Mouse (Mus musculus) neural tube, embryonic 13.5 days (tissue): ENCODE results near the gene Wscd2. TPM values are rescaled to one million over a fixed set of nuclear protein-coding genes. Genes with fewer than 3 reads are reported as not detected.
A peak's percentile ranks its signal among the peaks of the same experiment; 100 is the strongest.
"Not testable (repeated sequence)": the region's sequence is repeated elsewhere in the genome, so short reads cannot be mapped to it uniquely, and the experiment has no call there.

Source experiments
- ATAC-seq: fragments of 200-750 bp; cut with Nextera tagmentation; 2 replicates; pipeline ENCODE4 v1.8.0; 2017; ENCODE audit warnings: low read depth, mild to moderate bottlenecking, moderate TSS enrichment, moderate library complexity
- H3K27ac ChIP-seq: fragments of 300-500 bp; sonication (generic); replicated peaks from 2 replicates; pipeline ENCODE4 v1.5.1; 2015; ENCODE audit warnings: moderate library complexity, mild to moderate bottlenecking, inconsistent platforms
- H3K27me3 ChIP-seq: fragments of 300-500 bp; sonication (generic); 2 replicates; pipeline ENCODE4 v1.6.1; 2015; ENCODE audit warnings: mild to moderate bottlenecking, inconsistent platforms
- H3K36me3 ChIP-seq: fragments of 300-500 bp; sonication (generic); 2 replicates; pipeline ENCODE4 v1.6.1; 2015; ENCODE audit warnings: mild to moderate bottlenecking, inconsistent platforms
- H3K4me1 ChIP-seq: fragments of 300-500 bp; sonication (generic); replicated peaks from 2 replicates; pipeline ENCODE4 v1.6.1; 2015; ENCODE audit warnings: inconsistent platforms
- H3K4me2 ChIP-seq: fragments of 300-500 bp; sonication (generic); 2 replicates; pipeline ENCODE4 v1.6.1; 2015; ENCODE audit warnings: inconsistent platforms, mild to moderate bottlenecking, moderate library complexity
- H3K4me3 ChIP-seq: fragments of 300-500 bp; sonication (generic); 2 replicates; pipeline ENCODE4 v1.5.1; 2015; ENCODE audit warnings: mild to moderate bottlenecking, inconsistent platforms
- H3K9ac ChIP-seq: fragments of 300-500 bp; sonication (generic); 2 replicates; pipeline ENCODE4 v1.6.1; 2015; ENCODE audit warnings: moderate library complexity, mild to moderate bottlenecking, inconsistent platforms
- H3K9me3 ChIP-seq: fragments of 300-500 bp; sonication (generic); 2 replicates; pipeline ENCODE4 v1.6.1; 2016; ENCODE audit warnings: inconsistent platforms
- WGBS: fragments of 180-500 bp; shearing (Covaris S2); methylation state at CpG from one replicate; pipeline ENCODE4 v1.1.7; 2015; 5-methylcytosine and 5-hydroxymethylcytosine counted together
- polyA plus RNA-seq: library from polyadenylated mRNA; unstranded; fragments of >200 nt; fragmentation: Nextera tagmentation; extraction: Ambion mirVana; gene quantifications from 2 replicates; pipeline ENCODE4 v1.2.1, GENCODE M21; 2015

Wscd2 gene
- polyA plus RNA-seq, 1 experiment from 2014 or later = 16.3 TPM

GRCm38 (mm10) chr5:113565858-113566257 is 75.7 kb downstream of the Wscd2 start:
- Histone ChIP-seq H3K4me1 (no peaks in the 10 kb centered on the region), H3K9me3 (no peaks in the 10 kb centered on the region), H3K9ac (no peak overlapping the region), H3K27ac (no peak overlapping the region), H3K4me3 (no peak overlapping the region), H3K27me3 (no peaks in the 10 kb centered on the region; the same call in 1 of the 2 replicates), H3K36me3 (no peaks in the 10 kb centered on the region), H3K4me2 (no peak overlapping the region)
- no peak for ATAC-seq
- 69% methylated on average over 12 of the region's 12 CpGs for WGBS

GRCm38 (mm10) chr5:113570056-113570717 is 80.1 kb downstream of the Wscd2 start:
- Histone ChIP-seq H3K9me3 (no peaks in the 10 kb centered on the region), H3K27ac (no peak overlapping the region), H3K4me2 (no peak overlapping the region), H3K27me3 (no peaks in the 10 kb centered on the region; the same call in 1 of the 2 replicates), H3K4me1 (no peaks in the 10 kb centered on the region; the same call in 1 of the 2 replicates), H3K36me3 (peaks cover 10% of the 10 kb centered on the region; the same call in 1 of the 2 replicates), H3K9ac (no peak overlapping the region), H3K4me3 (no peak overlapping the region)
- no peak for ATAC-seq
- 53% methylated on average over 7 of the region's 7 CpGs for WGBS

GRCm38 (mm10) chr5:113577555-113577954 is 87.4 kb downstream of the Wscd2 start:
- Histone ChIP-seq H3K4me1 (peaks cover 35% of the 10 kb centered on the region), H3K27ac (peak overlapping the region; percentile 52; the same call in 1 of the 2 replicates), H3K36me3 (peaks cover 10% of the 10 kb centered on the region; the same call in 1 of the 2 replicates), H3K27me3 (no peaks in the 10 kb centered on the region), H3K9me3 (no peaks in the 10 kb centered on the region), H3K9ac (peak overlapping the region; percentile 49; the same call in 1 of the 2 replicates), H3K4me2 (peak overlapping the region; percentile 42), H3K4me3 (no peak overlapping the region)
- 76% methylated on average over 7 of the region's 7 CpGs for WGBS
- ATAC-seq = peak; percentile 45; the same call in 1 of the 2 replicates

DNA sequence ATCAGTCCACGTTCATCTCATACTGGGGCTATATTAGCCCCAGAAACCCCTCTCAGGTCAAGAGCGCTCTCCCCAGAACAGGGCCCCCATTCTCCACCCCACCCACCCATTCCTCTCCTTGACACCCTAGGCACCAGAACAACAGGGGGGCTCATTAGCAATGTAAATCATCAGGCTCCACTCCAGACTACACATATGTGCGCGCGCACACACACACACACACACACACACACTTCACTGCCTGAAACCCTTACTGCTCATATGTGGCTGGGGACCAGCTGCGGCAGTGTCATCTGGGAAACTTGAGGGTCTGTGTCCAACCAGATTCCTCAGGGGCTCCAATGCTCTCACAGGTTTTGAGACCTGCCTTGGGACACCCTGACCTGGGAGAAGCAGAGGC is 88.3 kb downstream of the Wscd2 start:
- ATAC-seq = peak; percentile 15
- H3K9ac ChIP-seq = no peak overlapping the region
- peak overlapping the region; percentile 67 for H3K27ac ChIP-seq
- no peaks in the 10 kb centered on the region for H3K9me3 ChIP-seq
- peaks cover 10% of the 10 kb centered on the region; the same call in 1 of the 2 replicates for H3K36me3 ChIP-seq
- no peak overlapping the region for H3K4me2 ChIP-seq
- whole genome bisulfite sequencing = 70% methylated on average over 6 of the region's 6 CpGs
- H3K4me1 ChIP-seq = peaks cover 37% of the 10 kb centered on the region
- H3K27me3 ChIP-seq = no peaks in the 10 kb centered on the region
- no peak overlapping the region for H3K4me3 ChIP-seq

DNA sequence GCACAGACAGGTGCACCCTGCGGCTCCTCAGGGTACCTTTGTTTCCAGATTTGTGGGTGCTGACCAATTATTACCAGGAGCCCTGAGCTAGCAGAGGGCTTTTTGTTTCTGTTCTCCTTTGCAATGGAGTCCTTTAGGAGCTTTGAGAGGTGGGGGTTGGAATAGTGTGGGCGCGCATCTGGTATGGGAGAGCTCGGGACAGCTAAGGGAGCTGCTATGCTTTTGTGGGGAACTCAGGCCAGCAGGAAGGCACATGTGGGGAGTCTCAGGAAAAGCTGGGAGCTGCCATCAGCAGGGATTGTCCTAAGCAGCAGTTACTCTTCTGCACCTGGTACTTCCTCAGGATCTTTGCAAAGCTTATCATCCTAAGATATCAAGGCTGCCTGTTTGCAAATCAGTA is 89.0 kb downstream of the Wscd2 start:
- H3K9ac ChIP-seq = no peak overlapping the region; the same call in 1 of the 2 replicates
- no peaks in the 10 kb centered on the region for H3K9me3 ChIP-seq
- H3K4me2 ChIP-seq = no peak overlapping the region
- H3K4me3 ChIP-seq = no peak overlapping the region
- peaks cover 5% of the 10 kb centered on the region; the same call in 1 of the 2 replicates for H3K36me3 ChIP-seq
- ATAC-seq = peak; percentile 30; the same call in 1 of the 2 replicates
- H3K4me1 ChIP-seq = peaks cover 41% of the 10 kb centered on the region
- H3K27me3 ChIP-seq = no peaks in the 10 kb centered on the region
- peak overlapping the region; percentile 67 for H3K27ac ChIP-seq
- WGBS = 68% methylated on average over 4 of the region's 4 CpGs

GRCm38 (mm10) chr5:113580248-113580647 is 90.1 kb downstream of the Wscd2 start:
- ATAC-seq = no peak
- H3K27me3 ChIP-seq = no peaks in the 10 kb centered on the region
- no peaks in the 10 kb centered on the region for H3K36me3 ChIP-seq
- no peaks in the 10 kb centered on the region for H3K9me3 ChIP-seq
- H3K4me3 ChIP-seq = no peak overlapping the region
- peaks cover 46% of the 10 kb centered on the region for H3K4me1 ChIP-seq
- 45% methylated on average over 8 of the region's 8 CpGs for WGBS
- H3K9ac ChIP-seq = no peak overlapping the region
- H3K27ac ChIP-seq = peak overlapping the region; percentile 67; the same call in 1 of the 2 replicates
- H3K4me2 ChIP-seq = no peak overlapping the region

- no peaks in the 10 kb centered on the region for H3K36me3 ChIP-seq
- no peaks in the 10 kb centered on the region for H3K9me3 ChIP-seq
- no peaks in the 10 kb centered on the region for H3K27me3 ChIP-seq
- peaks cover 46% of the 10 kb centered on the region for H3K4me1 ChIP-seq
- no peak for ATAC-seq
- WGBS = 34% methylated on average over 9 of the region's 9 CpGs
- no peak overlapping the region for H3K9ac ChIP-seq
- no peak overlapping the region for H3K4me2 ChIP-seq
- no peak overlapping the region for H3K4me3 ChIP-seq
- no peak overlapping the region for H3K27ac ChIP-seq
Measured at GRCm38 (mm10) chr5:113580801-113581200, 90.7 kb downstream of the Wscd2 start.

GRCm38 (mm10) chr5:113583424-113584162 is 93.5 kb downstream of the Wscd2 start:
- no peak overlapping the region for H3K9ac ChIP-seq
- no peaks in the 10 kb centered on the region for H3K27me3 ChIP-seq
- no peak overlapping the region for H3K4me2 ChIP-seq
- no peak overlapping the region for H3K4me3 ChIP-seq
- no peak overlapping the region for H3K27ac ChIP-seq
- ATAC-seq = no peak
- 64% methylated on average over 5 of the region's 5 CpGs for WGBS
- peaks cover 31% of the 10 kb centered on the region for H3K4me1 ChIP-seq
- H3K9me3 ChIP-seq = no peaks in the 10 kb centered on the region
- no peaks in the 10 kb centered on the region for H3K36me3 ChIP-seq

GRCm38 (mm10) chr5:113584439-113584838 is 94.3 kb downstream of the Wscd2 start:
- Histone ChIP-seq H3K27ac (no peak overlapping the region), H3K4me2 (no peak overlapping the region), H3K27me3 (no peaks in the 10 kb centered on the region), H3K36me3 (no peaks in the 10 kb centered on the region), H3K4me3 (no peak overlapping the region), H3K9me3 (no peaks in the 10 kb centered on the region), H3K9ac (no peak overlapping the region), H3K4me1 (peaks cover 23% of the 10 kb centered on the region)
- WGBS = 40% methylated on average over 6 of the region's 6 CpGs
- no peak for ATAC-seq

DNA sequence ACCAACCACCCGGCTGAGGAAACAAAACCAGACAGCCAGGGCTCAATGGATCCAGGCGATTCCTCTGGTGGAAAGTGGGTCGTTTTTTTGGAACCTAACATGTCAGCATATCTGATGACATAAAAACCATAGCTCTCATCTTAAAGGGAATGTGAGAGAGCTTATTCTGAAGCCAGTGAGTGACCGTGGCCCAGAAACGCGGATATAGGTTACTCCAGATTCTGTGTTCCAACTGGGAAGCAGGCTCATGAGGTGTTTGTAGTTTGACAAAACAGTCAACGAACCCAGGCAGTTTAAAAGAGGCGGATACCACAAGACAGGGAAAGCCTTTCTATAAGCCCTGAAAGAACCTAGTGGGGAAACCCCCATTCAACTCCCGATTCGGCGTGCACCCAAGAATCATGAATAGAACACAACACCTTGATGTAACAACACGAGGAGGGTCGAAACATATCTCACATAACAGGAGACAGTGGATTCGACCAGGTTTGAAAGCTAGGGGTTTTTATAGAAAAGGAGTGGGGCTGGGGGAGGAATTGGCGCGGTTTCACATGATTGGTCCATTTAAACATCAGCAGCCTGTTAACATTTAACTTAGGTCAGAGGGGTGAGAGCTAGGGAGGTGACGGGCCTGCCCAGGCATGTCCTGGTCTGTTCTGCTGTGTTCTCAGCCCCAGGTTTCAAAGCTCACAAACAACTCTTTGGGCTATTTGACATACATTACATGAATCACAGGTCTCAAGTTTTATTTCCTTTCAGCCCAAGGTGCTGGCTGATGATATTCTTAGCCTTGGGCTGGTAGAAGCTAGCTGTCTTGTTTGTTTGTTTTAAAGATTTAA is 95.7 kb downstream of the Wscd2 start:
- H3K4me1 ChIP-seq = peaks cover 15% of the 10 kb centered on the region
- WGBS = 82% methylated on average over 17 of the region's 17 CpGs
- H3K9me3 ChIP-seq, ATAC-seq, H3K9ac ChIP-seq, H3K4me3 ChIP-seq, H3K27me3 ChIP-seq, H3K4me2 ChIP-seq, H3K27ac ChIP-seq, H3K36me3 ChIP-seq: not testable (repeated sequence)

GRCm38 (mm10) chr5:113586458-113586849 is 96.3 kb downstream of the Wscd2 start:
- H3K36me3 ChIP-seq, H3K9me3 ChIP-seq, H3K4me3 ChIP-seq, H3K9ac ChIP-seq, H3K27me3 ChIP-seq, H3K4me2 ChIP-seq, ATAC-seq, H3K27ac ChIP-seq: not testable (repeated sequence)
- peaks cover 21% of the 10 kb centered on the region for H3K4me1 ChIP-seq
- 58% methylated on average over 5 of the region's 5 CpGs for WGBS
